In genomic region chr14:25116424-25116823, GRCm38 (mm10) we compare ENCODE assay signal across 7 mouse cellular contexts.
A peak's percentile ranks its signal among the peaks of the same experiment; 100 is the strongest.
DNase-seq lines count a peak whose midpoint lies in the region; ATAC-seq and TF ChIP-seq lines count a peak whose summit lies in the region.

No protein-coding gene starts in this region.

- H3K27me3 ChIP-seq in spleen, adult 2 months (ENCODE audit: control insufficient read depth, insufficient read depth, low read length) = no peaks in the 10 kb centered on the region

- H3K4me3 ChIP-seq in spleen, adult 2 months (ENCODE audit: extremely low read depth, insufficient read depth, insufficient read length) = no peak overlapping the region

- 43% methylated on average over 4 of the region's 4 CpGs for WGBS in spleen, adult 2 months

- no peaks in the 10 kb centered on the region for H3K36me3 ChIP-seq in spleen, adult 2 months (ENCODE audit: control insufficient read depth, insufficient read depth, low read length)

- 0 out of 2 replicates have a peak, but pooled peaks have one; percentile 49 for ATAC-seq in cerebellum, adult (ENCODE audit: insufficient number of reproducible peaks, low FRiP score, low TSS enrichment)

- no peaks in the 10 kb centered on the region for H3K4me1 ChIP-seq in spleen, adult 2 months (ENCODE audit: control insufficient read depth, insufficient read depth, insufficient read length)

- DNase-seq in B cell, adult 2 months = peak; percentile 84
- peak; percentile 68 for DNase-seq in ES-CJ7 (ENCODE audit: low read depth, low spot score)
- DNase-seq in gastrocnemius, adult 8-10 months (ENCODE audit: low spot score in 2 of 2) = peak; percentile 65 to 67
- peak; percentile 82 for DNase-seq in layer of hippocampus, adult 11-12 months (ENCODE audit: low spot score)
- DNase-seq in lung, postnatal 10 days = peak; percentile 86
- DNase-seq in spleen, adult 2 months (ENCODE audit: low read depth in 1 of 2, low spot score in 2 of 2) = peak; percentile 28 to 72

- no peak for TF ChIP-seq POLR2A in spleen, adult 2 months (IDR thresholded peaks at IDR 0.05; ENCODE audit: low read depth, low read length)

- peak; percentile 68; the same call in 1 of the 2 replicates for TF ChIP-seq CTCF in spleen, adult 2 months (IDR thresholded peaks at IDR 0.05; ENCODE audit: extremely low read depth, insufficient read depth, insufficient read length, insufficient replicate concordance)

- H3K27ac ChIP-seq in spleen, adult 2 months (ENCODE audit: insufficient read depth, low read length) = no peak overlapping the region
